Mouse (Mus musculus) frontal cortex, postnatal 10 days (tissue): ENCODE measurements at regions not wholly inside any gene's neighbourhood (a gene's known extent, or its start where the extent isn't known, plus 50 kb on each side); places are given as distances from the start of the nearest gene placed in this dataset.
A peak's percentile ranks its signal among the peaks of the same experiment; 100 is the strongest.

Experiments
- DNase-seq, 2 experiments: peaks; one replicate each; pipeline ENCODE4 v3.0.0; 2022; ENCODE audit warnings: low spot score in 2 of 2, mixed read lengths in 1 of 2

GRCm38 (mm10) chr12:46138646-46139045 is 680.1 kb downstream of the Nova1 start:
- DNase-seq, result no peak

- DNase-seq, result no peak
Observed at GRCm38 (mm10) chr12:46125867-46126266, 692.9 kb downstream of the Nova1 start.

- DNase-seq, result no peak
Observed at GRCm38 (mm10) chr12:46111352-46111751, 707.4 kb downstream of the Nova1 start.

GRCm38 (mm10) chr12:46083356-46083755 is 735.4 kb downstream of the Nova1 start:
- no peak for DNase-seq

- DNase-seq, result no peak
Observed at GRCm38 (mm10) chr12:46075789-46076217, 742.9 kb downstream of the Nova1 start.

- DNase-seq, result no peak
Observed at GRCm38 (mm10) chr12:46075355-46075754, 743.4 kb downstream of the Nova1 start.

- no peak for DNase-seq
Observed at GRCm38 (mm10) chr12:46066896-46067295, 751.8 kb downstream of the Nova1 start.

DNA sequence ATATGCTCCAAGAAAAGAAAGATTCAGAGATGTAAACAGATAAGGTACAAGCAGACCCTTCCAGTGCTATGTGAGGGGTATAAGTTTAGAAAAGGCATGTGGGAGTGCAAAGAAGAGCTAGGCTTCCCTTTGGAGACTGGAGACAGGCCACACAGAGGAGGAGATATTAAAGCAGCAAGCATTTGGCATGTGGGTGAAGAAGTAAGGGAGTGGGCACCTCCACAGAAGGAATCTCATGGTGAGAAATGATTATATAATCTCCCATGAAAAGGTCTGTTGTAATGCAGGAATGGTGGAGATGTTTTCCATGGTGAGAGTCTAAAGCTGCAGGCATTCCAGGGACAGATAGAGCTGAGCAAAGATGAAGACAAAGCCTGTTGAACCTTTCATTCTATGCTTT is 778.1 kb downstream of the Nova1 start:
- peak in 1 of 2 experiments; percentile 9 for DNase-seq

DNA sequence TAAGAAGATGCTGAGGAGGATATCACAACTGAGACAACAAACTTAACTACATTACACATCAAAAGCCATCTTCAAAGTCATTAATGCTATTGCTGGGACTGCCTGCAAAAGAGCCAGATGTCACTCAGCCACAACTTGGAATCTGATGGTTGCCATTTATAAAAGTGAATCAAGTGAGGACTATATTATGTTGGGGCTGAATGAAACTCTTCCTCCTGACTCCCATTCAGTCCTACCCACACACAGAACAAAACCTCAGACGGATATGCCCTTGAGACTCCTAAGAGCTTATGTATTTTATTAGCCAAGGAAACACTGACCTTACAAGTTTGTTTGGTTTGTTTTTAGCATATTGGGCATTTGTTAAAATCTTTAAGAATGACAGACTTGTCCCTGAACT is 778.5 kb downstream of the Nova1 start:
- no peak for DNase-seq

DNA sequence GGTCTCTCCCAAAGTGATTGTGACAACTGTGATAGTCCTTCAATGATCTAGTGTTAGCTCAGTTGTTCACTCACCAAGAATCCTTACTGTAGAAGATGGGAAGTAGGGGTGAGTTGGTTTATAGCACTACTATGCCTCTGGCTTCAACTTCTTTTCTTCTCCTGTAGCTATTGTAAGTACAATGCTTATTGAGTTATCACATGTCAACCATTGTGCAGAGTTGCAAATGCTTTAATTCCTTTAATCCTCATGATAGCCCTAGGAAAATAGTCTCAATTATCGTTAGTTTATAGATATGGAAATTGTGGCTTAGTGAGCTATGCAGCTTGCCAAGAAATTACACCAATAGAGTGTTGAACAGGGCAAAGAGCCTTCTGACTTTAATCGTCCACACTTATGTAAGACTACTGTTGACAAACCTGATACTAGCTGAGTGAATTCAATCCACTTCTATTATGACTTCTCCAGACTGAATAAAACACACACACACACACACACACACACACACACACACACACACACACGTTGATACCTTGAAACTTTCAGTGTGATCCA is 782.1 kb downstream of the Nova1 start:
- DNase-seq, result no peak

- DNase-seq, result no peak
Observed at GRCm38 (mm10) chr12:46025266-46025665, 793.5 kb downstream of the Nova1 start.

- DNase-seq, result no peak
Observed at GRCm38 (mm10) chr12:46021546-46021910, 797.2 kb downstream of the Nova1 start.

DNA sequence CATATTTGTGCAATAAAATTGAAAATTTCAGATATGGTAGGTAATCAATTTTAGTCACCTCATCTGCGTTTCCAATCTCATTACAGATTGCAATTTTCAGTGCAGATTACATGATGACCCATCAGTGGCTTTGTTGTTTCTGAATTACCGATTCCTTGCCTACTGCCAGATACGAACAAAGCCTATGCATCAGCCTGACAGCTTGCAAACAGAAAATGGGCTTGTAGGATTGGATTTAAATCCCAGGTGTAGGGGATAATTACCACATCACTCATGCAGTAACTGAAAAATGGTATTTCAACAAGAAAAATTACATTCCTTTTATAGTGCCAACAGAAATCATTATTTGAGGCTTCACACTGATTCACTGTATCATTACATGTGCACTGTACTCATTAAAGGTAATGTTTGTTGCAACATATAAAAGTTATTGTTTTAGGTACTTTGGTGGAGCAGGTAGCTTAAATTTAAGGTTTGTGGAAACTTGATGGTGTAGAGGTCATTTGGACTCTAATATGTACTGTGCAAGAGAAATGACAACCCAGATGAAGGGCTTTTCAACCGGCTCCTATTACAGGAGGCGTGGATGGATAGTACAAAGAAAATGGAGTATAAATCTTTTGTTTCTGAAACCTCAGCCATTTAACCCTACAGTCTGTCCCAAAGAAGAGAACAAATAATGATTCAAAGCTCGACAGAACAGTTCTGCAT is 797.7 kb downstream of the Nova1 start:
- DNase-seq, result no peak

DNA sequence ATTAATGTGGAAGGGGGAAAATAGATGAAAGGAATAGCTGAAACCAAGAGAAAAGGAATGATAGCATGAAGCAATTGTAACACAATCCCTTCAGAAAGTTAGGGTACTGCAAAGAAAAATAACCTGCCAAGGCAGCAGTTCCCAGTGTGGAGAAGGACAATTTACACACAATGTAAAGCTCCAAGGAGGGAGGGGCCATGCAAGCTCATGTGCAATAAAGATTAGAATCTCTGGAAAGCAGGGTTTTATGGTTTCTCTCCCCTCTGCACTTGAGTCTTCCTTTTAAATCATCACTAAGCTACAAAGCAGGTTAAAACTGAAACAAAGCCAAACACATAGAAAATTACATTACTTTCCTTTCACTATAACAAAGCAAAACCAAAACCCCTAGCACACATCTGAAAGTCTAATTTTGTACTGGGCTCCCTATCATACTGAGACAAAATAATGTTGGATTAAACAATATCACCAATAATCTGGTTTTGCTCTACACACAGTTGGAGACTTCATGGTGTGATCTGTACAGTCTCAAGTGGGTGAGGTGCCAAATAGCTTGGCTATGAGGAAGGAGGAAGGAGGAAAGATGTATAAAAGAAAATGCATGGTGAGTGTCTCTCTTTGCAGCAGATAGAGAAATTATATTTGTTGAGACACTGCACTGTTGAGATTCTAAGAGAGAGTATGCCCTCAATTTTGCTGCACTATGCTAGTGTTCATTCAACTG is 840.9 kb downstream of the Nova1 start:
- no peak for DNase-seq

DNA sequence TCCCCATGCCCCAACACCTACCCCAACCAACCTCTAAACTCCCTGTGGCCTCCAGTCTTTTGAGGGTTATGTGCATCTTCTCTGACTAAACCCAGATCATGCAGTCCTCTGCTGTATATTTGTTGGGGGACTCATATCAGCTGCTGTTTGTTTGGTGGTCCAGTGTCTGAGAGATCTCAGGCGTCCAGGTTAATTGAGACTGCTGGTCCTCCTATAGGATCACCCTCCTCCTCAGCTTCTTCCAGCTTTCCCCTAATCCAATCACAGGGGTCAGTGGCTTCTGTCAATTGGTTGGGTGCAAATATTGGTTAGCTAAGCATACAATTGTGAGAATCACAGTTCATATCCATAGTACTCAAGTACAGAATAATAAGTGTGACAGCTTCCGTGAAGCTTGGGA is 842.9 kb downstream of the Nova1 start:
- no peak for DNase-seq

- no peak for DNase-seq
Observed at GRCm38 (mm10) chr12:45970472-45970871, 848.3 kb downstream of the Nova1 start.

DNA sequence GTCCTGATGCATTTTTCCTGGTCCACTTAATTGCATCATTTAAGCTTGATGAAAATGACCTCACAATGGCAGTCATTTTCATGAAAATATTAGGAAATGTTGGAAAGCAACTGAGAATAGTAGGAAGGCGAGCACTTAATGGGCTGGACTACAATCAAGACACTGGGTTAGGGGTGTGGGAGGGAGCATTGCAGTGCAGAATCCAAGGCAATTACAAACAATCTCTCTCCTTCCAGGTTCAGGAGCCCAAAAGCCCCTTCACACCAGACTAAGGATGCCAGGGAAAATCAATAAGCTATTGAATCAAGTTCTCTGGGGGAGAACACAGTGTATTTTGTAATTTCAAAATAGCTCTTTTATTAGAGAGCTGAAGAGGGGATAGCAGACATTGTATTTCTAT is 848.8 kb downstream of the Nova1 start:
- DNase-seq, result no peak

DNA sequence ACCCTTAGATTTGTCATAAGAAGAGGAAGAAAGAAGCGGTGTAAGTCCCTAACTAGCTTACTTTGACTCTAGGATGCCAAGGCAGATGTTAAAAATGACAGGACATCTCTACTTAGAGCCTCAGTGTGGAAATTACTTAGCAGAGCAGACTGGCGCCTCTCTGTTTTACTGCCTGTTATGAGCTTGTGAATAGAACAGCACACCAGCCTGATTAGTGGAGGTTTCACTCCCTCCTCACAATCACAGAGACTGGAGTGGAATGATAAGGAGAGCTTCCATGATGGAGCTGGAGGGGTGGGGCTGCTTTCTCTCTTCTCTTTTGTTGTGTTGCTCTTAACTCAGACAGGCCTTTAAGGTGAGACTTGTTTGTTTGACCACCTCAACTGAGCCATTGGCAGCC is 871.8 kb downstream of the Nova1 start:
- no peak for DNase-seq

- no peak for DNase-seq
Observed at GRCm38 (mm10) chr12:45944464-45944863, 870.0 kb upstream of the Stxbp6 start.

GRCm38 (mm10) chr12:45942402-45942801 is 867.9 kb upstream of the Stxbp6 start:
- no peak for DNase-seq

DNA sequence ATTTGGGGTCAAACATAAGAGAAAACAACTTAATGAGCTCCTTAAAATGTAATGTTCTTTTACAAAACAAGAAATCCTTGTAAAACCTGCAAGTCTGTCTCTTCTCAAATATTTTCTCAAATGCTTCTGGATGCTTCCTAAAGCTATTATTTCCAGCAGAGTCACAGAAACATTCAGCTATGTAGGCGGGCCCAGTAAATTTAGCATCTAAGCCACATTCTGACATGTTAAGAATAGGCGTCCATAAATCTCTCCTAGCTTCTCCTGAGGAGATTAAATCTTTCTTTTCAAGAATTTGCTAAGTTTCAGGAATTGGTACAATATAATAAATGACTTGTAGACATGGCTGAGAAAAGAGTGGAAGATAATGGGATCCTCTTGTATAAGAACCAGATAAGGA is 858.9 kb upstream of the Stxbp6 start:
- DNase-seq, result no peak

GRCm38 (mm10) chr12:45932251-45932650 is 857.7 kb upstream of the Stxbp6 start:
- no peak for DNase-seq

GRCm38 (mm10) chr12:45929760-45930150 is 855.2 kb upstream of the Stxbp6 start:
- DNase-seq, result peak; percentile 22 to 32
